Mouse (Mus musculus) spleen, adult 12 weeks (tissue): ENCODE data around the gene Selenof.

Source experiments
- DNase-seq: peaks from one replicate; pipeline ENCODE4 v3.0.0; 2022; ENCODE audit warnings: low spot score

Gene Selenof

GRCm38 (mm10) chr3:144570047-144570815, at the start of gene Selenof, which contains the start of gene Hs2st1:
Selenof (plus strand) TSS chr3:144570304.
Hs2st1 (minus strand) TSS chr3:144570181.
- peak; percentile 93 for DNase-seq

DNA sequence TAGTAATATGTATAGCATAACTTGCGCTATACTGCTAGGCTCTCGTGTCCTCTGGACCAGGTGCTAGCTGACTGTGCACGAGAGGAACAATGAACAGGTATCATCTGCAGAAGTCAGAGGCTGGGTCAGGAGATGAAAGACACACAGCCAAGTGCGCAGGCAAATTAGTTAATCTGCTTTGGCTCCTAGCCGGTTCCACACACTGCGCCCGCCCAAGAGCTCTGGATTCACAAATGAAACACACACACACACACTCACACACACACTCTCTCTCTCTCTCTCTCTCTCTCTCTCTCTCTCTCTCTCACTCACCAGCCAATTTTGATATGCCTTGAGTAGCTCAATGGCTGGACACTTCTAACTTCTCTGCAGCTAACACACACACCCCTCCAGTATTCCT, 42.2 kb upstream of the Selenof start:
- no peak for DNase-seq

GRCm38 (mm10) chr3:144531023-144531422, 39.1 kb upstream of the Selenof start:
- DNase-seq = no peak

DNA sequence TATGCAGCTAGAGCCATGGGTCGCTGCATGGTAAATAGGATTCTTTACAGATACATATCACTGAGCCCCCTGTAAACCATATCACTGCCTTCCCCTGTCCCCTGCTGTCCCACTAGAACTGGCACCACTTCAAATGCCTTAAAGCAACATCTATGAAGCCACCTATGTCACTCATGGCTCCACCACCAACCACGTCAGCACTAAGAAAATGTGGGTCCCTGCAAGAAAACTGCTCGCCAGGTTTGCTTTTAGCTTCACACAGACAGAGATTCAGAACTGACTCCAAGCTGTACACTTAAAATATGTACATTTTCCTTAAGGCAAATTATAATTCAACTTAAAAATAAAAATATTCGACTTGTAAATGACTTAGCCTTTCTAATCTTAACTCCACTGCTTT, 35.0 kb upstream of the Selenof start:
- no peak for DNase-seq

GRCm38 (mm10) chr3:144537078-144537855, 32.8 kb upstream of the Selenof start:
- DNase-seq = no peak

DNA sequence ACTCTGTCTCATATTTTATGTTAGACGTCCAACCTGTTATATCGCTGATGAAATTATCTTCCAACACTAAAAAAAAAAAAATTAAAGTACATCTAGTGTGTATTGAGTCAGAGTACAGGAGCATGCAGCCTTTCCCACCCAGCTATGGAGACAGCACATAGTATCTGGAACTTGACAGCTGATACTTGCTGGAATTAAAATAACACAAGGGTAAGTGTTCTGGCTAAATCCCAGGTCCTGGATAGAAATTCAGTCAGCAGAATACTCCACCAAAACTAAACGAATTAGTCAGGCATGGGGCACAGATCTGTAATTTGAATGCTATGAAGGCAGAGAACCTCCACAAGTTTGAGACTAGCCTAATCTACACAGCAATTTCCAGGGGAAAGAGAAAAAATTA, 31.1 kb upstream of the Selenof start:
- no peak for DNase-seq

DNA sequence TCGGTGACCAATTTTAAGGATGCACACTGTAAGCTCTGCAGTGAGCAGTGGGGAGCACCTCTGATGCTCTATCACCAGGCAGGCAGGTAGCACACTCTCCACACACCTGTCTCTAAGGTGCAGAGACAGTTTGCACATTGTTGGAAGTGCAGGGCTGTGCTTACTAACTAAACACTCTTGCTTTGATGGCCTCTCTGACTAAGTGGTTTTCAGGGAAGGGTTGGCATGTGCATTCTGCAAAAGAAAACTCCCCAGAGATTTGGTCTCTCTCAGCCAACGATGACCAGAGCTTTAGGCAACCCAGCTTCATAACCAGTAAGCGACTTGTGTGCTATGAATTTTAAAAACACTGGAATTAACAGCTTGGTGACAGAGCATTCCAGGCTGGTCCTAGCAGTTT, 29.3 kb upstream of the Selenof start:
- no peak for DNase-seq

DNA sequence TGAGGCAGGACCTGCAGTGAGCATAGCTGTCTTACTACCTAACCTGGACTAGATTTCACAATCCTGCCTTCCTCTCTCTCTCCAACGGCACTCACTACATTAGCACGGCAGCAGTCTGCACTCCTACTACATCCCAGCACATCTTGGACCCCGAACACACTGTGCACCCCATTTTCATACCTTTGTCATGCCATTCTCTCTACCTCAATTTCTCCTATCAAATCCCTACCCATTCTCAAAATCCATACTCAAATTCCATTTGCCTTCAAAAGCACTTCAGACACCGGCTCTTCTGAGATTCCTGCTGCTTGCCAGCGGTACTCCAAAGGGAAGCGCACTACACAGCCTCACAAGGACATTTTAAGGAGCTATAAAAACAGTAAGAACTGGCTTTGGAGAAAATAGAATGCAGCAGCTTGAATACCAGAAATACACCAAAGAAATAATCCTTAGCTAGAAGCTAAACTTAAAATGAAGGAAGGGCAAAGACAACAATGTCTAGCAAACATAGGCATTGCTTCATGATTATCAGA, 28.1 kb upstream of the Selenof start:
- no peak for DNase-seq

- no peak for DNase-seq
Observed at GRCm38 (mm10) chr3:144545152-144545551, 25.0 kb upstream of the Selenof start.

DNA sequence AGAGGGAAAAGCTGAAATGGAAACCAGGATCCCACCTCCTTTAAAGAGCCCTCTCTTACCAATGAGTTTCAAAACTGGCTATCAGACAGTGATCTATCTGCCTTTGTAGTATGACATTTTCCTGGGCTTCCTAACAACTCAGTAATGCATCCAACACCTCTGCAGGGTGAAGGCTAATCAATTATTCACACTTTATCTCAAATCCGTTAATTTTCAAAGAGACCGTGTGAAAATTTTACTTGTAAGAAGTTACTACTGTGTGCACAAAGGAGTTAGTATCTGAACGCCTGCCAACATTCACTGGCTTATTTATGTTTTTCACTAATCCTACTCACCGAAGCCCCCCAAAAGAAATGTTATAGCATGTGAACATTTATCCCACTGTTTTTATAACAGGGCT, 24.3 kb upstream of the Selenof start:
- no peak for DNase-seq

GRCm38 (mm10) chr3:144546490-144546889, 23.6 kb upstream of the Selenof start:
- no peak for DNase-seq

- no peak for DNase-seq
Observed at GRCm38 (mm10) chr3:144548186-144548845, 21.8 kb upstream of the Selenof start.

DNA sequence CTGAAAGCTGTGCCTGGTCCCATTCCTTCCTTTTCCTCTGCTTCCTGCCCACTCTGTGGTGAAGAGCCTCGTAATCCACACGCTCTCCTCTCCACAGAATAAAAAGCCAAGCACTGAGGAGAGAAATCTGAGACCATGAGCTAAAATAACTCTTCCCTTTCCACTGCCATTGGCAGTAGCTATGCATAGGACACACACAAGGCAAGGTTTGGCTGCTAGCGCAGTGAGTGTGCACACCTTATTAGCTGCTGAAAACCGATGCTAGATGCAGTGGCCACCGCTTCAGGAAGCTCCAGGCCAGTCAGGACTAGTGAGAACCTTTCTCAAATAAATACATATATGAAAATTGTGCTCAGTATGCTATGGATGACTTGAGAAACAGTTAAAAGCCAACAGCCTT, 20.1 kb upstream of the Selenof start:
- no peak for DNase-seq

DNA sequence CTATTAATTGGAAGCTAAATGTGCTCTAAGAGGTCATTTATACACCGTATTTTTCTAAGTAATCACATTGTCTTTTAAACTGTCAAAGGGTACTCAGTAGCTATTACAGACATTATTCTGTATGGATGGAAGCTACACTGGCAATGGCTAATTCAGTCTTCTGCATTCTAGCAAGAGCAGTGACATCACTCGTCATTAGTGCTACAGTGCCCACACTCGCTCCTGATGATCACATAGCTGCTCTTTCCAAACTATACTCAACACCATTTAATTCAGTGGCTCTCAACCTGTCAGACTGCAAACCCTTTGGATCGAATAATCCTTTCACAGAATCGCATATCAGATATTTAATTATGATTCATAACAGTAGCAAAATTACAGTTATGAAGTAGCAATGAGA, 19.4 kb upstream of the Selenof start:
- no peak for DNase-seq

DNA sequence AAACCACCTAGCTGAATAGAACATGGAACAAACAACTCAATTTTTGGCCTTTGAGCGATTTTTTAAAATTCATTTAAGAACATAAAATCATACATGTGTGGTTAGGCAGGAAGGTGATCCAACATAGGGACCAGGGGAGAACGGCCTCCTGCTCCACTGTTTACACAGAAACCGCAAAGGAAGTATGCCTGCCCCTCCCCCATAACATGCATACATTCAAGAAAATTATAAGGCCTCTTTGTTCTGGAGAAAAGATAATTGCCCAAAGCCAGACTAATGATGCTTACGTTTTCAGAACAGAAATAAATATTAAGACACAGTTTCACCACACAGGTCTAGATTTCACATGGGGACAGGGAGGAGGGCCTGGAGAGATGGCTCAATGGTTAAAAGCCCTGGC, 18.7 kb upstream of the Selenof start:
- DNase-seq = no peak

- DNase-seq = no peak
Observed at GRCm38 (mm10) chr3:144553942-144554341, 16.2 kb upstream of the Selenof start.

DNA sequence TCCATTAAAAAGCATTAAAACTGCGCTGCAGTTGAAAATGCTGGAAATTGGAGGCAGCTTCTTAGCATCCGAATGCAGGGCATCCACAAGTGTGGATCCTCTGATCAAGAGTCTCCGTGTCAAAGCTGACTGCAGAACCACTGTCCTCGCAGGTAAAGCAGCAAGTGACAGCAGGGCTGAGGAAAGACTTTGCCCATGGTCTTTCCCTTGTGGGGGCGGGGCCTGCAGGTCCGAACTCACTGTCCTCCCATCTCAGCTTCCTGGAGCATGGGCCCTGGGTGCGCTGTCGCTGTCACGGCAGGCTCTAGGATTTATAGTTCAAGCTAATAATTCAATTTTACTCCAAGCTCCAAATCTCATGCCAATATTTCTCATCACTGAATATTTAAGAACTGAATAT, 15.6 kb upstream of the Selenof start:
- DNase-seq = no peak

- no peak for DNase-seq
Observed at GRCm38 (mm10) chr3:144555144-144555543, 15.0 kb upstream of the Selenof start.

GRCm38 (mm10) chr3:144556625-144557324, 13.3 kb upstream of the Selenof start:
- DNase-seq = no peak

GRCm38 (mm10) chr3:144558274-144558673, 11.8 kb upstream of the Selenof start:
- no peak for DNase-seq

- DNase-seq = no peak
Observed at GRCm38 (mm10) chr3:144561511-144562250, 8.4 kb upstream of the Selenof start.
